Mouse (Mus musculus): ENCODE measurements around the gene Sdhc. TPM values are rescaled to one million over a fixed set of nuclear protein-coding genes. Genes with fewer than 3 reads are reported as not detected.
A peak's percentile ranks its signal among the peaks of the same experiment; 100 is the strongest.

Sdhc gene
- polyA plus RNA-seq, 1 experiment: 4.9 TPM

- Histone ChIP-seq H3K9me3 (ENCODE audit: control insufficient read depth, low read length) (no peaks in the 10 kb centered on the region), H3K27me3 (ENCODE audit: control insufficient read depth) (peaks cover 11% of the 10 kb centered on the region), H3K4me1 (ENCODE audit: control insufficient read depth) (no peaks in the 10 kb centered on the region), H3K36me3 (ENCODE audit: control insufficient read depth) (no peaks in the 10 kb centered on the region), H3K4me3 (replicated peaks) (no peak overlapping the region)
- TF ChIP-seq TAL1 (IDR thresholded peaks at IDR 0.05; ENCODE audit: low read length): no peak
- no peak for TF ChIP-seq GATA1 (IDR thresholded peaks at IDR 0.05; ENCODE audit: low read length)
Observed at GRCm38 (mm10) chr1:171171138-171171537, 20.7 kb upstream of the Sdhc start.

- TF ChIP-seq TAL1 (IDR thresholded peaks at IDR 0.05; ENCODE audit: low read length): no peak
- TF ChIP-seq GATA1 (IDR thresholded peaks at IDR 0.05; ENCODE audit: low read length): no peak
- no peaks in the 10 kb centered on the region for H3K9me3 ChIP-seq (ENCODE audit: control insufficient read depth, low read length)
- no peaks in the 10 kb centered on the region for H3K36me3 ChIP-seq (ENCODE audit: control insufficient read depth)
- H3K27me3 ChIP-seq (ENCODE audit: control insufficient read depth): peaks cover 15% of the 10 kb centered on the region
- no peak overlapping the region for H3K4me3 ChIP-seq (replicated peaks)
- H3K4me1 ChIP-seq (ENCODE audit: control insufficient read depth): no peaks in the 10 kb centered on the region
Observed at GRCm38 (mm10) chr1:171169913-171170312, 19.5 kb upstream of the Sdhc start.

- no peaks in the 10 kb centered on the region for H3K4me1 ChIP-seq (ENCODE audit: control insufficient read depth)
- no peak overlapping the region for H3K4me3 ChIP-seq (replicated peaks)
- peaks cover 15% of the 10 kb centered on the region for H3K27me3 ChIP-seq (ENCODE audit: control insufficient read depth)
- no peaks in the 10 kb centered on the region for H3K36me3 ChIP-seq (ENCODE audit: control insufficient read depth)
- TF ChIP-seq TAL1 (IDR thresholded peaks at IDR 0.05; ENCODE audit: low read length) (no peak), GATA1 (IDR thresholded peaks at IDR 0.05; ENCODE audit: low read length) (no peak)
- no peaks in the 10 kb centered on the region for H3K9me3 ChIP-seq (ENCODE audit: control insufficient read depth, low read length)
Observed at GRCm38 (mm10) chr1:171168906-171169305, 18.5 kb upstream of the Sdhc start.

- Histone ChIP-seq H3K36me3 (ENCODE audit: control insufficient read depth) (no peaks in the 10 kb centered on the region), H3K4me3 (replicated peaks) (no peak overlapping the region), H3K27me3 (ENCODE audit: control insufficient read depth) (peaks cover 18% of the 10 kb centered on the region), H3K9me3 (ENCODE audit: control insufficient read depth, low read length) (no peaks in the 10 kb centered on the region), H3K4me1 (ENCODE audit: control insufficient read depth) (no peaks in the 10 kb centered on the region)
- TF ChIP-seq TAL1 (IDR thresholded peaks at IDR 0.05; ENCODE audit: low read length): no peak
- TF ChIP-seq GATA1 (IDR thresholded peaks at IDR 0.05; ENCODE audit: low read length): no peak
Observed at GRCm38 (mm10) chr1:171165629-171166345, 15.4 kb upstream of the Sdhc start.

GRCm38 (mm10) chr1:171164258-171164657, 13.9 kb upstream of the Sdhc start:
- no peaks in the 10 kb centered on the region for H3K9me3 ChIP-seq (ENCODE audit: control insufficient read depth, low read length)
- peaks cover 6% of the 10 kb centered on the region for H3K4me1 ChIP-seq (ENCODE audit: control insufficient read depth)
- TF ChIP-seq TAL1 (IDR thresholded peaks at IDR 0.05; ENCODE audit: low read length) (no peak), GATA1 (IDR thresholded peaks at IDR 0.05; ENCODE audit: low read length) (no peak)
- no peaks in the 10 kb centered on the region for H3K36me3 ChIP-seq (ENCODE audit: control insufficient read depth)
- H3K4me3 ChIP-seq (replicated peaks): no peak overlapping the region
- peaks cover 33% of the 10 kb centered on the region for H3K27me3 ChIP-seq (ENCODE audit: control insufficient read depth)

GRCm38 (mm10) chr1:171162526-171162925, 12.1 kb upstream of the Sdhc start:
- Histone ChIP-seq H3K36me3 (ENCODE audit: control insufficient read depth) (no peaks in the 10 kb centered on the region), H3K9me3 (ENCODE audit: control insufficient read depth, low read length) (no peaks in the 10 kb centered on the region), H3K27me3 (ENCODE audit: control insufficient read depth) (peaks cover 44% of the 10 kb centered on the region), H3K4me3 (replicated peaks) (no peak overlapping the region), H3K4me1 (ENCODE audit: control insufficient read depth) (peaks cover 6% of the 10 kb centered on the region)
- TF ChIP-seq TAL1 (IDR thresholded peaks at IDR 0.05; ENCODE audit: low read length): no peak
- TF ChIP-seq GATA1 (IDR thresholded peaks at IDR 0.05; ENCODE audit: low read length): no peak

GRCm38 (mm10) chr1:171159485-171159975, 9.1 kb upstream of the Sdhc start:
- Histone ChIP-seq H3K4me3 (replicated peaks) (peak overlapping the region; percentile 9), H3K9me3 (ENCODE audit: control insufficient read depth, low read length) (no peaks in the 10 kb centered on the region), H3K4me1 (ENCODE audit: control insufficient read depth) (peaks cover 6% of the 10 kb centered on the region), H3K27me3 (ENCODE audit: control insufficient read depth) (peaks cover 63% of the 10 kb centered on the region), H3K36me3 (ENCODE audit: control insufficient read depth) (no peaks in the 10 kb centered on the region)
- TF ChIP-seq TAL1 (IDR thresholded peaks at IDR 0.05; ENCODE audit: low read length): no peak

GRCm38 (mm10) chr1:171157965-171158364, 7.6 kb upstream of the Sdhc start:
- Histone ChIP-seq H3K4me3 (replicated peaks) (no peak overlapping the region), H3K4me1 (ENCODE audit: control insufficient read depth) (peaks cover 6% of the 10 kb centered on the region), H3K27me3 (ENCODE audit: control insufficient read depth) (peaks cover 65% of the 10 kb centered on the region), H3K36me3 (ENCODE audit: control insufficient read depth) (no peaks in the 10 kb centered on the region), H3K9me3 (ENCODE audit: control insufficient read depth, low read length) (no peaks in the 10 kb centered on the region)
- TF ChIP-seq GATA1 (IDR thresholded peaks at IDR 0.05; ENCODE audit: low read length): no peak
- TF ChIP-seq TAL1 (IDR thresholded peaks at IDR 0.05; ENCODE audit: low read length): no peak

- Histone ChIP-seq H3K4me3 (replicated peaks) (no peak overlapping the region), H3K36me3 (ENCODE audit: control insufficient read depth) (no peaks in the 10 kb centered on the region), H3K27me3 (ENCODE audit: control insufficient read depth) (peaks cover 65% of the 10 kb centered on the region), H3K9me3 (ENCODE audit: control insufficient read depth, low read length) (no peaks in the 10 kb centered on the region), H3K4me1 (ENCODE audit: control insufficient read depth) (peaks cover 14% of the 10 kb centered on the region)
- TF ChIP-seq TAL1 (IDR thresholded peaks at IDR 0.05; ENCODE audit: low read length): no peak
- TF ChIP-seq GATA1 (IDR thresholded peaks at IDR 0.05; ENCODE audit: low read length): no peak
Observed at GRCm38 (mm10) chr1:171156644-171157043, 6.2 kb upstream of the Sdhc start.
